Mouse (Mus musculus): ENCODE measurements around the gene Ulk4.
A peak's percentile ranks its signal among the peaks of the same experiment; 100 is the strongest.

Gene Ulk4

GRCm38 (mm10) chr9:120934821-120935633 lies 342.0 kb downstream of the Ulk4 start:
- peak; percentile 41; the same call in 1 of the 2 replicates for TF ChIP-seq GATA4 (IDR thresholded peaks at IDR 0.05; ENCODE audit: insufficient replicate concordance, low read length)

GRCm38 (mm10) chr9:120933886-120934758 lies 342.9 kb downstream of the Ulk4 start:
- no peak for TF ChIP-seq GATA4 (IDR thresholded peaks at IDR 0.05; ENCODE audit: insufficient replicate concordance, low read length)

- no peak for TF ChIP-seq GATA4 (IDR thresholded peaks at IDR 0.05; ENCODE audit: insufficient replicate concordance, low read length)
Observed at GRCm38 (mm10) chr9:120933587-120933885, 343.5 kb downstream of the Ulk4 start.

GRCm38 (mm10) chr9:120932797-120933586 lies 344.0 kb downstream of the Ulk4 start:
- peak; percentile 26; the same call in 1 of the 2 replicates for TF ChIP-seq GATA4 (IDR thresholded peaks at IDR 0.05; ENCODE audit: insufficient replicate concordance, low read length)

- TF ChIP-seq GATA4 (IDR thresholded peaks at IDR 0.05; ENCODE audit: insufficient replicate concordance, low read length), result no peak
Observed at GRCm38 (mm10) chr9:120932371-120932770, 344.6 kb downstream of the Ulk4 start.

- no peak for TF ChIP-seq GATA4 (IDR thresholded peaks at IDR 0.05; ENCODE audit: insufficient replicate concordance, low read length)
Observed at GRCm38 (mm10) chr9:120930811-120931210, 346.2 kb downstream of the Ulk4 start.

- TF ChIP-seq GATA4 (IDR thresholded peaks at IDR 0.05; ENCODE audit: insufficient replicate concordance, low read length), result no peak
Observed at GRCm38 (mm10) chr9:120930021-120930420, 347.0 kb downstream of the Ulk4 start.

- no peak for TF ChIP-seq GATA4 (IDR thresholded peaks at IDR 0.05; ENCODE audit: insufficient replicate concordance, low read length)
Observed at GRCm38 (mm10) chr9:120929081-120929480, 347.9 kb downstream of the Ulk4 start, which contains the start of gene Ctnnb1. Gene Ctnnb1, plus strand, starts transcription at chr9:120929216.

- TF ChIP-seq GATA4 (IDR thresholded peaks at IDR 0.05; ENCODE audit: insufficient replicate concordance, low read length), result no peak
Observed at GRCm38 (mm10) chr9:120926939-120927606, 349.9 kb downstream of the Ulk4 start.

GRCm38 (mm10) chr9:120926126-120926525 lies 350.9 kb downstream of the Ulk4 start:
- no peak for TF ChIP-seq GATA4 (IDR thresholded peaks at IDR 0.05; ENCODE audit: insufficient replicate concordance, low read length)

GRCm38 (mm10) chr9:120919130-120919529 lies 357.9 kb downstream of the Ulk4 start:
- TF ChIP-seq GATA4 (IDR thresholded peaks at IDR 0.05; ENCODE audit: insufficient replicate concordance, low read length), result no peak

- no peak for TF ChIP-seq GATA4 (IDR thresholded peaks at IDR 0.05; ENCODE audit: insufficient replicate concordance, low read length)
Observed at GRCm38 (mm10) chr9:120918642-120919041, 358.4 kb downstream of the Ulk4 start.

GRCm38 (mm10) chr9:120918211-120918610 lies 358.8 kb downstream of the Ulk4 start:
- TF ChIP-seq GATA4 (IDR thresholded peaks at IDR 0.05; ENCODE audit: insufficient replicate concordance, low read length), result no peak

GRCm38 (mm10) chr9:120914877-120915459 lies 362.0 kb downstream of the Ulk4 start:
- peak; percentile 88; the same call in 1 of the 2 replicates for TF ChIP-seq GATA4 (IDR thresholded peaks at IDR 0.05; ENCODE audit: insufficient replicate concordance, low read length)
